Mouse (Mus musculus): ENCODE data around the gene Unc5c. TPM values are rescaled to one million over a fixed set of nuclear protein-coding genes. Genes with fewer than 3 reads are reported as not detected.

Gene Unc5c
- polyA plus RNA-seq, 1 experiment from 2014 or later, result 15.9 TPM

GRCm38 (mm10) chr3:141797372-141797771, 332.4 kb downstream of the Unc5c start:
- Histone ChIP-seq H3K36me3 (ENCODE audit: control insufficient read depth, insufficient read depth, low read length) (no peaks in the 10 kb centered on the region), H3K4me3 (ENCODE audit: low read depth, low read length) (no peak overlapping the region), H3K4me1 (ENCODE audit: control insufficient read depth, insufficient read depth, low read length) (no peaks in the 10 kb centered on the region), H3K27me3 (ENCODE audit: control insufficient read depth, insufficient read depth, low read length) (no peaks in the 10 kb centered on the region), H3K9me3 (ENCODE audit: control insufficient read depth, low read depth, low read length) (no peaks in the 10 kb centered on the region), H3K27ac (ENCODE audit: low read length) (no peak overlapping the region), H3K4me2 (replicated peaks; ENCODE audit: low read depth, low read length) (no peak overlapping the region), H3K9ac (replicated peaks; ENCODE audit: low read depth, low read length) (no peak overlapping the region)
- ATAC-seq (ENCODE audit: insufficient number of reproducible peaks, insufficient read depth, low FRiP score, low read depth), result no peak

GRCm38 (mm10) chr3:141797789-141798188, 332.8 kb downstream of the Unc5c start:
- Histone ChIP-seq H3K9me3 (ENCODE audit: control insufficient read depth, low read depth, low read length) (no peaks in the 10 kb centered on the region), H3K27ac (ENCODE audit: low read length) (no peak overlapping the region), H3K4me1 (ENCODE audit: control insufficient read depth, insufficient read depth, low read length) (no peaks in the 10 kb centered on the region), H3K36me3 (ENCODE audit: control insufficient read depth, insufficient read depth, low read length) (no peaks in the 10 kb centered on the region), H3K4me2 (replicated peaks; ENCODE audit: low read depth, low read length) (no peak overlapping the region), H3K9ac (replicated peaks; ENCODE audit: low read depth, low read length) (no peak overlapping the region), H3K27me3 (ENCODE audit: control insufficient read depth, insufficient read depth, low read length) (no peaks in the 10 kb centered on the region), H3K4me3 (ENCODE audit: low read depth, low read length) (no peak overlapping the region)
- WGBS, result 15% methylated on average over 1 of the region's 1 CpGs
- ATAC-seq (ENCODE audit: insufficient number of reproducible peaks, insufficient read depth, low FRiP score, low read depth), result no peak

- Histone ChIP-seq H3K4me3 (ENCODE audit: low read depth, low read length) (no peak overlapping the region), H3K9ac (replicated peaks; ENCODE audit: low read depth, low read length) (no peak overlapping the region), H3K36me3 (ENCODE audit: control insufficient read depth, insufficient read depth, low read length) (no peaks in the 10 kb centered on the region), H3K4me1 (ENCODE audit: control insufficient read depth, insufficient read depth, low read length) (no peaks in the 10 kb centered on the region), H3K27me3 (ENCODE audit: control insufficient read depth, insufficient read depth, low read length) (no peaks in the 10 kb centered on the region), H3K9me3 (ENCODE audit: control insufficient read depth, low read depth, low read length) (no peaks in the 10 kb centered on the region), H3K27ac (ENCODE audit: low read length) (no peak overlapping the region), H3K4me2 (replicated peaks; ENCODE audit: low read depth, low read length) (no peak overlapping the region)
- no peak for ATAC-seq (ENCODE audit: insufficient number of reproducible peaks, insufficient read depth, low FRiP score, low read depth)
- WGBS, result 77% methylated on average over 5 of the region's 5 CpGs
These were observed 339.1 kb downstream of the Unc5c start for GRCm38 (mm10) chr3:141804133-141804532.

- H3K27me3 ChIP-seq (ENCODE audit: control insufficient read depth, insufficient read depth, low read length), result no peaks in the 10 kb centered on the region
- H3K4me1 ChIP-seq (ENCODE audit: control insufficient read depth, insufficient read depth, low read length), result no peaks in the 10 kb centered on the region
- no peak overlapping the region for H3K4me3 ChIP-seq (ENCODE audit: low read depth, low read length)
- WGBS, result 72% methylated on average over 3 of the region's 3 CpGs
- H3K27ac ChIP-seq (ENCODE audit: low read length), result no peak overlapping the region
- no peak for ATAC-seq (ENCODE audit: insufficient number of reproducible peaks, insufficient read depth, low FRiP score, low read depth)
- no peak overlapping the region for H3K4me2 ChIP-seq (replicated peaks; ENCODE audit: low read depth, low read length)
- no peak overlapping the region for H3K9ac ChIP-seq (replicated peaks; ENCODE audit: low read depth, low read length)
- H3K9me3 ChIP-seq (ENCODE audit: control insufficient read depth, low read depth, low read length), result no peaks in the 10 kb centered on the region
- no peaks in the 10 kb centered on the region for H3K36me3 ChIP-seq (ENCODE audit: control insufficient read depth, insufficient read depth, low read length)
These were observed 344.6 kb downstream of the Unc5c start for GRCm38 (mm10) chr3:141809581-141809980.

GRCm38 (mm10) chr3:141810944-141811343, 345.9 kb downstream of the Unc5c start:
- no peak overlapping the region for H3K9ac ChIP-seq (replicated peaks; ENCODE audit: low read depth, low read length)
- no peak for ATAC-seq (ENCODE audit: insufficient number of reproducible peaks, insufficient read depth, low FRiP score, low read depth)

GRCm38 (mm10) chr3:141811348-141811747, 346.3 kb downstream of the Unc5c start:
- 21% methylated on average over 2 of the region's 2 CpGs for WGBS
- Histone ChIP-seq H3K9me3 (ENCODE audit: control insufficient read depth, low read depth, low read length) (no peaks in the 10 kb centered on the region), H3K4me1 (ENCODE audit: control insufficient read depth, insufficient read depth, low read length) (no peaks in the 10 kb centered on the region)

More at GRCm38 (mm10) chr3:141810944-141811343, 345.9 kb downstream of the Unc5c start:
- H3K27me3 ChIP-seq (ENCODE audit: control insufficient read depth, insufficient read depth, low read length), result no peaks in the 10 kb centered on the region
- WGBS, result 58% methylated on average over 7 of the region's 7 CpGs
- H3K4me2 ChIP-seq (replicated peaks; ENCODE audit: low read depth, low read length), result no peak overlapping the region
- no peaks in the 10 kb centered on the region for H3K36me3 ChIP-seq (ENCODE audit: control insufficient read depth, insufficient read depth, low read length)
- H3K9me3 ChIP-seq (ENCODE audit: control insufficient read depth, low read depth, low read length), result no peaks in the 10 kb centered on the region
- no peak overlapping the region for H3K27ac ChIP-seq (ENCODE audit: low read length)
- H3K4me3 ChIP-seq (ENCODE audit: low read depth, low read length), result no peak overlapping the region
- no peaks in the 10 kb centered on the region for H3K4me1 ChIP-seq (ENCODE audit: control insufficient read depth, insufficient read depth, low read length)

GRCm38 (mm10) chr3:141814776-141815175, 349.8 kb downstream of the Unc5c start:
- no peak overlapping the region for H3K4me3 ChIP-seq (ENCODE audit: low read depth, low read length)
- H3K36me3 ChIP-seq (ENCODE audit: control insufficient read depth, insufficient read depth, low read length), result no peaks in the 10 kb centered on the region
- WGBS, result 80% methylated on average over 1 of the region's 1 CpGs
- no peak overlapping the region for H3K4me2 ChIP-seq (replicated peaks; ENCODE audit: low read depth, low read length)
- ATAC-seq (ENCODE audit: insufficient number of reproducible peaks, insufficient read depth, low FRiP score, low read depth), result peak; percentile 56; the same call in 1 of the 2 replicates
- no peaks in the 10 kb centered on the region for H3K9me3 ChIP-seq (ENCODE audit: control insufficient read depth, low read depth, low read length)
- H3K27me3 ChIP-seq (ENCODE audit: control insufficient read depth, insufficient read depth, low read length), result no peaks in the 10 kb centered on the region
- H3K4me1 ChIP-seq (ENCODE audit: control insufficient read depth, insufficient read depth, low read length), result no peaks in the 10 kb centered on the region
- H3K9ac ChIP-seq (replicated peaks; ENCODE audit: low read depth, low read length), result no peak overlapping the region
- no peak overlapping the region for H3K27ac ChIP-seq (ENCODE audit: low read length)

More at GRCm38 (mm10) chr3:141811348-141811747, 346.3 kb downstream of the Unc5c start:
- H3K27me3 ChIP-seq (ENCODE audit: control insufficient read depth, insufficient read depth, low read length), result no peaks in the 10 kb centered on the region
- no peaks in the 10 kb centered on the region for H3K36me3 ChIP-seq (ENCODE audit: control insufficient read depth, insufficient read depth, low read length)
- no peak overlapping the region for H3K27ac ChIP-seq (ENCODE audit: low read length)
- H3K4me3 ChIP-seq (ENCODE audit: low read depth, low read length), result no peak overlapping the region
- H3K4me2 ChIP-seq (replicated peaks; ENCODE audit: low read depth, low read length), result no peak overlapping the region
- no peak overlapping the region for H3K9ac ChIP-seq (replicated peaks; ENCODE audit: low read depth, low read length)
- 0 out of 2 replicates have a peak, but pooled peaks have one; percentile 61 for ATAC-seq (ENCODE audit: insufficient number of reproducible peaks, insufficient read depth, low FRiP score, low read depth)

- Histone ChIP-seq H3K9me3 (ENCODE audit: control insufficient read depth, low read depth, low read length) (no peaks in the 10 kb centered on the region), H3K4me2 (replicated peaks; ENCODE audit: low read depth, low read length) (no peak overlapping the region), H3K9ac (replicated peaks; ENCODE audit: low read depth, low read length) (no peak overlapping the region), H3K36me3 (ENCODE audit: control insufficient read depth, insufficient read depth, low read length) (no peaks in the 10 kb centered on the region), H3K4me3 (ENCODE audit: low read depth, low read length) (no peak overlapping the region), H3K27ac (ENCODE audit: low read length) (no peak overlapping the region), H3K27me3 (ENCODE audit: control insufficient read depth, insufficient read depth, low read length) (no peaks in the 10 kb centered on the region), H3K4me1 (ENCODE audit: control insufficient read depth, insufficient read depth, low read length) (no peaks in the 10 kb centered on the region)
- WGBS, result 52% methylated on average over 3 of the region's 3 CpGs
- no peak for ATAC-seq (ENCODE audit: insufficient number of reproducible peaks, insufficient read depth, low FRiP score, low read depth)
These were observed 353.7 kb downstream of the Unc5c start for GRCm38 (mm10) chr3:141818615-141819312.

Measured in stomach, embryonic 14.5 days (tissue).